ENCODE assay signal across 18 mouse cellular contexts in the genomic region with DNA sequence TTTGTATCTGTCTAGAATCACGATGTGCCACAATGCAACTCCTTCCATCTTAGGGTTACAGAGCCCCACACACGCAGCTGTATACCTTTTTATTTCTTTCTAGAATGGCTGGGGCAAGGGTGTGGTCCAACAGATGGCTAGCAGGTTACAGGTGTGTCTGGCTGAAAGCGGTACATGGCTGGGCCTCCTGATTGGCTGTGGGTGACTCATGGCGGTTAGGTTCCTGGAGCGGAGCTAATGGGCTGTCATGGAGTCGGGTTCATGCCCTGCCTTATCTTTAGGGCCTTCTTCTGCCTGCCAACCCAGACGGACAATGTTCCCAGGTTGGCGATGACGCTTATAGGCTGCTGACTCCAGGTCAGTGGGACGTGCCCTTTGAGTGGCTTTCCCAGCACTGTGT. TPM values are rescaled to one million over a fixed set of nuclear protein-coding genes. Genes with fewer than 3 reads are reported as not detected.
"Had no signal": no experiment of that assay in that cellular context is flagged by ENCODE, and none has a peak within 500 bp of the region (broad histone marks: within the 10 kb centered on the region; RNA-seq: fewer than 3 reads in every experiment).

No protein-coding gene starts in this region.

- H3K4me3 ChIP-seq: limb, embryonic 13.5 days; midbrain, embryonic 13.5 days; myocyte; neural tube, embryonic 12.5 days had no signal

- H3K9me3 ChIP-seq: limb, embryonic 13.5 days; midbrain, embryonic 13.5 days; neural tube, embryonic 12.5 days had no signal

- ATAC-seq: hindbrain, embryonic 16.5 days; inflammation-experienced regulatory T-cells, adult 6 months; midbrain, embryonic 13.5 days had no signal

- H3K27me3 ChIP-seq: limb, embryonic 13.5 days; midbrain, embryonic 13.5 days; neural tube, embryonic 12.5 days had no signal

- H3K9ac ChIP-seq: limb, embryonic 13.5 days; liver, embryonic 14.5 days; midbrain, embryonic 13.5 days had no signal

- H3K4me2 ChIP-seq: limb, embryonic 13.5 days; midbrain, embryonic 13.5 days; neural tube, embryonic 12.5 days had no signal

- H3K36me3 ChIP-seq: limb, embryonic 13.5 days; midbrain, embryonic 13.5 days; neural tube, embryonic 12.5 days had no signal

- H3K27ac ChIP-seq: limb, embryonic 13.5 days; liver, embryonic 14.5 days; midbrain, embryonic 13.5 days; neural tube, embryonic 12.5 days had no signal

- H3K4me1 ChIP-seq: limb, embryonic 13.5 days; neural tube, embryonic 12.5 days had no signal

- DNase-seq: kidney, adult 8-10 months; kidney, postnatal 10 days; kidney, postnatal 4 days; left cerebral cortex, postnatal 4 days; lung, adult 18-20 months; right cerebral cortex, postnatal 14 days; thymus, postnatal 36 days had no signal

RNA-seq across cellular contexts. Expression of a gene that starts 13.3 kb away (rescaled TPM):
- total RNA-seq: liver, adult 2 months; megakaryocyte-erythroid progenitor cell, adult 5-6 weeks had no signal
- polyA plus RNA-seq: inflammation-experienced regulatory T-cells, adult 6 months; liver, adult 2 months; lung, embryonic 16.5 days had no signal

RNA-seq across cellular contexts. Expression of a gene that starts 48.3 kb away (rescaled TPM):
- total RNA-seq: layer of hippocampus, postnatal 14 days had no signal
